Mouse (Mus musculus) adrenal gland, postnatal 25 days (tissue): ENCODE data around the gene Hes2. TPM values are rescaled to one million over a fixed set of nuclear protein-coding genes. Genes with fewer than 3 reads are reported as not detected.

Experiments used
- DNase-seq: peaks from one replicate; pipeline ENCODE4 v3.0.0; 2021; ENCODE audit warnings: mixed read lengths
- long read RNA-seq: library from polyadenylated mRNA; stranded (forward); transcript quantifications from one replicate; pipeline ENCODE4 v2.0.0, GENCODE M21; 2021
- total RNA-seq: library from RNA; stranded (reverse); gene quantifications from 2 replicates; pipeline ENCODE4 v1.2.3, GENCODE M21; 2021

The Hes2 gene
- not detected in 2 replicates for total RNA-seq
- long read RNA-seq: 0 reads

DNA sequence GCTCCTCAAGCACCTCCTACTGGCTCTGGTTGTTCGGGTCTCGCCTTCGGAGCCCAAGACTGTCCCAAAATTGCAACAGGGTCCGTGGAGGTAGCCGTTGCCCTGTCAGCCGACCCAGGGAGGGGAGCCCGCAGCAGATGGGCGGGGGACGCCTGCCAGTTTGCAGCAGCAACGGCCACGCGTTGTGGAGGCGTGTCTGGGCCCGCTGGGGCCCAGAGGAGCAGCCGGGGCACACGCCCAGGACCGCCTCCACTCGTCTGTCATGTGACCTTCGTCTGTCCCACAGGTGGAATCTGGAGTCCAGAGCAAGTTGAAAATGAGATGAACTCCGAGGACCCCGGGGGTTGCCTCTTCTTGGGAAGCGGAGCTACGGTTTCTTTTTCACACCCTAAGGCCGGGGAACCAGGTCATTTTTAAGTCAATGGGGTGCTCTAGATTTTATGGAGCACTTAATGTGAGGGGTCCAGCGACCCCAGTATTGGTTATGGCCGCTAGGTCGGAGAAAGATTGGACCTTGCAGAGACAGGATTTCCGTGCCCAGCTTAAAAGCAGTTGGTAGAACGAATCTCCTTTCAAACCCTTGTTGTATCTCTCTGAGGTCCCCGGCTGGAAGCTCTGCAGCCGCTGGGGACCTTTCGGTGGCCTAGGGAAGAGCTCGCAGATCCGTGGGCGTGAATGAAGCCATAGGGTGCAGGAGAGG is at the start of gene Hes2:
Hes2 (plus strand) TSS at position 283 of the 700 bp plus-strand sequence.
- DNase-seq: no peak

DNA sequence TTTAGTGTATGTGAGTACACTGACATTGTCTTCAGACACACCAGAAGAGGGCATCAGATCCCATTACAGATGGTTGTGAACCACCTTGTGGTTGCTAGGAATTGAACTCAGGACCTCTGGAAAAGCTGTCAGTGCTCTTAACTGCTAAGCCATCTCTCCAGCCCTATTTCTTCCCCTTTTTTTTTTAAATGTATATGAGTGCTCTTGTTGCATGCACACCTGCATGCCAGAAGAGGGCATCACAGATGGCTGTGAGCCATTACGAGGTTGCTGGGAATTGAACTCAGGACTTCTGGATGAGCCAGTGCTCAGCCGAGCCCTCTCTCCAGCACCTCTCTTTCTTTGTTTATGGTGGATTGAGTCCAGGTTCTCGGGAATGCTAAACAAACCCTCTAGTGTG is 49.2 kb upstream of the Hes2 start:
- no peak for DNase-seq

DNA sequence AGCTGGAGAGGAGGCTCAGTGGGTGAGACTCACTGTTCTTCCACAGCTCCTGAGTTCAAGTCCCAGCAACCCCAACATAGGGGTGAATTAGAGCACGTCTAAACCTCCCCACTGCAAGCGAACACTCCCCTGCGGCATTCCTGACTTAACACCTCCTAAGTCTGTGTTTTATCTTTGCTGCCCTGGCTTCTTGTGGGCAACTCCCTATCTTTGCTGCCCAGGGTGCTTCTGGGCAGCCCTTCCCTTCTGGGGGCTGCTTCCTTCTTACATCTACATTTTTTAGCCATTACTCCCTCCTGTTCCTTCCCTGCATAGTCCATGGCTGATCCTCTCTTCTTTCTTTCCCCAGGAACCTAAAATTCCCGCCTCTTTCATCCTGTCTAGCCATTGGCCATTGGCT is 48.0 kb upstream of the Hes2 start:
- no peak for DNase-seq

GRCm38 (mm10) chr4:152112329-152112728 is 46.3 kb upstream of the Hes2 start:
- no peak for DNase-seq

DNA sequence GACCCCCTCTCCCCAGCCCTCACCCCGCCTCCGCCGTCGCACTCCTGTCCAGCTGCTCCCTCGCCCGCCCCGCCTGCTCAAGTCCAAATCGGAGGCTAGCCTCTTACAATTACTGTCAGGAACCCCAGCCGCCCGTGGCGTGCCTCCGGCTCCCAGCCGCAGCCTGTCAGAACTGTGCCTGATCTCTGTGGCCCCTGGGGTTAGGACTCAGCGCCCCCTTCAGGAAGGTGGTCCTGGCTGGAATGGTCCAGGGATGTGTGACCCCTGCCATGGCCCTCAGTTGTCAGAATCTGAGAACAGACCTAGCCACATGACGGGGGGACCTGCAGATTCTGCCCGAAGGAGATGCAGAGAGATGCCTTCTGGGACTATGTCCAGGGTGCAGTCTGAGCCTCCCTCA is 44.6 kb upstream of the Hes2 start:
- no peak for DNase-seq

DNA sequence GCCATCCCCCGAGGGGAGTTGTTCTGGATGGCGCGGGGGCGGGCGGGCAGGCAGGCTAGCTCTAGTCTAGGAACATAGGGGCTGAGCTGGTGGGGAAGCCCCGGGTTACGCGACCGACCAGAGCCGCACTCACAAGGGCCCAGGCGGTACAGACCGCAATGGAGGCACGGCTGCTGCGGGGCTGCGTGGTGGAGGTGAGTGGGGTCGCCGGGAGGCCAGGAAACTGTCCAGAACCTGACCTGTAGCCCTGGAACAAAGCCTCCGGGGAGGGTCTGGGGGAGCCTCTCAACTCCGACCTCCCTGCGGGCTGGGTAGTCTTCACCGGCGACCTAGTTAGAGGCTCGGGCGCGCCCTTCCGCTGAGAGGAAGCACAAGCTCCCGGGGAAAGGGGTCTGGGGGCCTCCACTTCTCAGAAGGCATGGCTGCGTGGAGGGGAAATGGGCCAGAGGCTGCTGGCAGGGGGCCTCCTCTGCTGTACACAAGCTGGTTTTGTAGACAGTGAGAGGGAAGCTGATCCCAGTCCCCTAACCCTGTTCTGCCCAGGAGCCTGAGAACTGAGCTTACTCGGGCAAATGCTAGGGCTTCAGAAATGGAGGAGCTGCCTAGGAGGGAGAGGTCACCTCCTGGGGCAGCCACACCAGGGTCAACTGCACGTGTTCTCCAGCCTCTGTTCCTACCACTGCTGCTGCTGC is 42.6 kb upstream of the Hes2 start, which contains the start of gene Tnfrsf25:
Tnfrsf25 (plus strand) TSS at position 14 of the 692 bp plus-strand sequence.
- no peak for DNase-seq

DNA sequence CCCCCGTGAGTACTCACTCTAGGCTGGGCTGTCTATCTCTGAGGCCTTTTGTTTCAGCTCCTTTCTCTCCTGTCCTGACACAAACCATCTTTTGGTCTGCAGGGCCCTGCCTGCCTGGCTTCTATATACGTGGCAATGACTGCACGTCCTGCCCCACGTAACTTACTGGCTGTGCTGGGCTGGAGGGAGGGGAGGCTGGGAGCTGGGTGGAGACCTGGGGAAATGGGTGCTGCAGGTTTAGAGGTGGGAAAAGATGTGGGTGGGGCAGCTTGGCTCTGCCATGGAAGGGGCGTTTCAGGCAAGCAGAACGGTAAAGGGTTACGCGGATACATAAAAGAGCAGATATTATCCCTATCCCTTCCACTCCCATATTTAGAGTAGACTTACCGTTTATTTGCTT is 41.1 kb upstream of the Hes2 start:
- no peak for DNase-seq

DNA sequence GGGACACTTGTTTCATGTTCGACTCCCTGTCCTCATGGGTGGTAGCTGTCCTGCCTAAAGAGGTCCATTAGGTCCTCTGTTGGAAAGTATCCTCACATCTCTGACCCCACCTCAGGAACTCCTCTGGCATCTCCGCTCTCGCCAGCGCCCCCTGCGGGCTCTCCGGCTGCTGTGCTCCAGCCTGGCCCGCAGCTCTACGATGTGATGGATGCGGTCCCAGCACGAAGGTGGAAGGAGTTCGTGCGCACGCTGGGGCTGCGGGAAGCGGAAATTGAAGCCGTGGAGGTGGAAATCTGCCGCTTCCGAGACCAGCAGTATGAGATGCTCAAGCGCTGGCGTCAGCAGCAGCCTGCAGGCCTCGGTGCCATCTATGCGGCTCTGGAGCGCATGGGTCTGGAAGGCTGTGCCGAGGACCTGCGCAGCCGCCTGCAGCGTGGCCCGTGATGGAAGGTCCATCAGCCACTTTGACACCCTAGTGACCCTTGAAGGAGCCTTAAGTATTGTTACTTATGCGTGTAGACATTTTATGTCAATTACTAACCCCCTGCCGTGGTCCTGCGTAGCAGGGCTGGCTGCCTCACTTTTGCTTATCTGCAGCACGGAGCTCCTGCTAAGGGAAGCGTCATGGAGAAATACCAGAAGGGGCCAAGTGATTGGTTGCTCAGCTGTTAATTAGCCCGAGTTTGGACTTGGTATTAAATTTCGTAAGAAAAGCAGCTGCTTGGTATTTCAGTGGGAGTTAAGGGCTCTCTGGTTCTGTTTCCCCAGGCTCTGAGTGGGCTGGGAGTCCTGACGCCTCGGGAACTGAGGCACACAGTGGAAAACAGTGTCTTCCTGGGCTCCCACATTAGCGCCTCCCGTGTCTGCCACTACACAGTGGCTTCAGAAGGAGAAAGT is 39.0 kb upstream of the Hes2 start:
- DNase-seq: peak; percentile 46

DNA sequence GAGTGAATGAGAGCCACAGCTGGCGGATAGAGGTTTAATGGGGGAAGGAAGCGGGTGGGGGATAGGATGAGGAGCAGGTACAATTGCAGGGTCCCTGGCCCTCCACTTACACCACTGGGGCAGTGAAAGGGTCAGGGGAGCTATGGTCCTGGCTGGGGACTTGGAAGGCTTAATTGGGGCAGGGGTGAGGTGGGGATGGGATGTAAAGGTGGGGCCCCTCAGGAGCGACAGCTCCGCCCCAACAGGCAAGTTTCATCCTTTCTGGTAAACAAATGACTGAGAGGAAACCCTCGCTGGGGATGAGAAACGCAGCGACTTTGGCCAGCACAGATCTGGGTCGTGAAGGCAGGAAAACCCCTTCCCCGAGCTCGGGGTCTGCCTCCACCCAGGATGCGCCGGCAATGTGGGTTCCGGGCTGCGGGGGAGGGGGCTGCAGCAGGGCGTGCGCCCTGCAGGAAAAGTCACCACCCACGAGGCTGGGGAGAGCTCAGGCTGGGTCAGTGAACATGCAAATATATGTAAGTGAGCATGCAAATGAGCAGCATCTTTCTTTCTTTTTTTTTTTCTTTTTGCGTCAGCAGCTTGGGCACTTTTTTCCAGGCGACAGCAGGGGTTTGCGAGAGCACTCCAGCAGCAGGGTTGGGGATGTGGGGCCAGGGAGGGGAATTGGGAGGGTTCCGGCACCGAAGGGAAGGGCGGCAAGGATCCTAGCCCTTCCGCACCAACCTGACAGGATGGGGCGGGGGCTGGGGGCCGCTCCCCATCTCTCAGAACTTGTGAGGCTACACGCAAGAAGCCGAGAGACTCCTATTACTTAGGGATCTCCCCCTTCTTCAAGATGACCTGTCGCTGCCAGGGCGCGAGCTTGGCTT is 38.1 kb upstream of the Hes2 start:
- DNase-seq: no peak

GRCm38 (mm10) chr4:152121183-152121505 is 37.5 kb upstream of the Hes2 start:
- DNase-seq: no peak

GRCm38 (mm10) chr4:152124361-152124961 is 34.2 kb upstream of the Hes2 start:
- DNase-seq: no peak

- DNase-seq: peak; percentile 70
Measured at GRCm38 (mm10) chr4:152125161-152126025, 33.3 kb upstream of the Hes2 start.

DNA sequence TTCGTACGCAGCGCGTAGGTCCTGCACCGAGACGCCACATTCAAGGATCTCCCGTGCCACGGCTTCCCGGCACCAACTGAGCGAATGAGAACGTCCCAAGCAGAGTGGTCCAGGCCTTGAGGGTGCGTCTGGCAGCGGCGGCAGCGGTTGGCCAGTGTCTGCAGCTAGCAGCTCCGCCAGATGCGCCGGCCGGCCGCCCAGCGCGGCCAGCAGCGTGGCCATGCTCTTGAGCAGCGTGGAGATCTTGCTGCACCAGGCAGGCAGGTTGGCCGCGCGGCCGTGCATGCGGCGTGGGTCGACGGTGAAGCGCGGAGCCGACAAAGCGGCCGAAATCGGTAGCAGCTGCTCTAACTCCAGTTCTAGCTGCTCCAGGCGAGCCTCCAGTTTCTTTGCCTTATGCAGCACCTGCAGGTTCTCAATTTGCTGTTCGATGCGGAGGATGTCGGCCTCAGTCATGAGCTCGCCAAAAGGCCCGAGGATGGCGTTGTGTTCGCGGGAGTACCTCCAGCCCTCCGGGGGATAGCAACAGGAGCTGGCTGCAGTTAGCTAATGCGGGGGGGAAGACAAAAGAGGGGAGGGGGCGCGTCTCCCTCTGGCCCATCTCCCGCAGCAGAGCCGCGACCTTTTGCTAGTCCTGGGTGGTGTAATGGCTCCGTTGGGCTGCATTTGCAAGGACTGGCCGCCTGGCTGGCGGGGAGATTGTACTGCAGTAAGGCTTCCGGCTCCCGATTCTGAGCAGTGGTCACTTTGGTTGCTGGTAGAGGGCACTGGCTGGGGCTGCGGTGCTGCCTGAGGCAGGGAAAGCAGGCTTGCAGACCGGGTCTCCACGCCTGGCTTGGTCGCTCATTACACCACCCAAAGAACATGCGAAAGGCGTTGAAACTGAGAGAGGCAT is 32.4 kb upstream of the Hes2 start:
- DNase-seq: no peak

- DNase-seq: no peak
Measured at GRCm38 (mm10) chr4:152127884-152128283, 30.8 kb upstream of the Hes2 start.

- DNase-seq: no peak
Measured at GRCm38 (mm10) chr4:152128784-152129183, 29.9 kb upstream of the Hes2 start.

- no peak for DNase-seq
Measured at GRCm38 (mm10) chr4:152129395-152129930, 29.2 kb upstream of the Hes2 start.

DNA sequence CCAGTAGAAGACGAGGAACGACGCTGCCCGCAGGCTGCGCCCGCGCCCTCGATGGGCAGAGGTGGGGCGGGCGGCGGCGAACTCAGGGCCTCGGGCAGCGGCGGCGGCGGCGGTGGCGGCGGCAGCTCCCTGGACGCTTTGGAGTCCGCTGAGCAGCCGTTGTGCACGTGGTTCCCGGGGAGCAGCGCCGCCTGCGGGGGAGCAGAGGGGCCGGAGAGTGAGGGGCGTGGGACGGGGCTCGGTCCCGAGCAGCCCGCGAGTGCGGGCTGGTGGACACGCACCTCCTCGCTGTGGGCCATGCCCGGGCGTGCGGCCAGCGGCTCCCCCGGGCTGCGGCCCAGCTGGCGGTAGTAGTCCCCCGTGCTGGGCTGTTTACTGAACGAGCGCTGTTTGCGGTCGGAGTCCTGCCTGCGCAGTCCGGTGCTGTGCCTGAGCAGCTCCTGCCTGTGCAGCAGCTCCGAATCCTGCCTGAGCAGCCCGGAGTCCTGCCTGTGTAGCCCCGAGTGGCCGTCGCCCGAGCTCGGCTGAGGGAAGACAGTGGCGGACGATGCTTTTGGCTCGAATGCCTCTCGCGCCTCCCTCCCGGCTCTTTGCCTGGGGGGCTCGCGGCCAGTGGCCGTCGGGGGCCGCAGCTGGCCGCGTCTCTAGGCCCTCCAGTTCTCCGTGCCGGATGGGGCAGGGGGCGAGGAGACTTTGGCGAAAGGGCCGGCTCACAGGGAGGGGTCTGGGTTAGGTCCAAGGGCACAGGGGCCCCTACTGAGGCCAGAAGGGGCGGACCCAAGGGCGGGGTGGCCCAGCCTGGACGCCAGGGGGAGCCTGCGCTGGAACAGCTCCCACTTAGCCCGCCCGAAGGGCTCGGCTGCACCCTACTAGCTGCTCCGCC is 27.7 kb upstream of the Hes2 start:
- peak; percentile 58 for DNase-seq
